Mouse (Mus musculus) forebrain, embryonic 10.5 days (tissue): ENCODE data around the gene H60b. TPM values are rescaled to one million over a fixed set of nuclear protein-coding genes. Genes with fewer than 3 reads are reported as not detected.
"Not testable (repeated sequence)": the region's sequence is repeated elsewhere in the genome, so short reads cannot be mapped to it uniquely, and the experiment has no call there.

Experiments
- DNase-seq: peaks from one replicate; pipeline ENCODE4 v3.0.0-alpha.2; 2017; ENCODE audit warnings: low spot score; ENCODE audit errors: extremely low spot score
- H3K27ac ChIP-seq: fragments of 300-500 bp; sonication (generic); 2 replicates; pipeline ENCODE4 v1.5.1; 2016; ENCODE audit warnings: mild to moderate bottlenecking
- H3K27me3 ChIP-seq: fragments of 300-500 bp; sonication (generic); 2 replicates; pipeline ENCODE4 v1.6.1; 2016; ENCODE audit warnings: mild to moderate bottlenecking; ENCODE audit not compliant: poor library complexity, severe bottlenecking
- H3K36me3 ChIP-seq: fragments of 300-500 bp; sonication (generic); replicated peaks from 2 replicates; pipeline ENCODE4 v1.6.1; 2016; ENCODE audit warnings: mild to moderate bottlenecking, moderate library complexity
- H3K4me1 ChIP-seq: fragments of 300-500 bp; sonication (generic); 2 replicates; pipeline ENCODE4 v1.6.1; 2016
- H3K4me3 ChIP-seq: fragments of 300-500 bp; sonication (generic); 2 replicates; pipeline ENCODE4 v1.5.1; 2016; ENCODE audit warnings: mild to moderate bottlenecking, moderate library complexity
- H3K9me3 ChIP-seq: fragments of 300-500 bp; sonication (generic); 2 replicates; pipeline ENCODE4 v1.6.1; 2016; ENCODE audit warnings: mild to moderate bottlenecking, moderate library complexity
- WGBS: fragments of 180-500 bp; shearing (Covaris S2); methylation state at CpG from one replicate; pipeline ENCODE4 v1.1.7; 2016; 5-methylcytosine and 5-hydroxymethylcytosine counted together
- polyA plus RNA-seq: library from polyadenylated mRNA; unstranded; fragments of >200 nt; fragmentation: Nextera tagmentation; extraction: Ambion mirVana; gene quantifications from 2 replicates; pipeline ENCODE4 v1.2.1, GENCODE M21; 2016

The H60b gene
- 0.26 and 0.74 TPM in 2 replicates for polyA plus RNA-seq

DNA sequence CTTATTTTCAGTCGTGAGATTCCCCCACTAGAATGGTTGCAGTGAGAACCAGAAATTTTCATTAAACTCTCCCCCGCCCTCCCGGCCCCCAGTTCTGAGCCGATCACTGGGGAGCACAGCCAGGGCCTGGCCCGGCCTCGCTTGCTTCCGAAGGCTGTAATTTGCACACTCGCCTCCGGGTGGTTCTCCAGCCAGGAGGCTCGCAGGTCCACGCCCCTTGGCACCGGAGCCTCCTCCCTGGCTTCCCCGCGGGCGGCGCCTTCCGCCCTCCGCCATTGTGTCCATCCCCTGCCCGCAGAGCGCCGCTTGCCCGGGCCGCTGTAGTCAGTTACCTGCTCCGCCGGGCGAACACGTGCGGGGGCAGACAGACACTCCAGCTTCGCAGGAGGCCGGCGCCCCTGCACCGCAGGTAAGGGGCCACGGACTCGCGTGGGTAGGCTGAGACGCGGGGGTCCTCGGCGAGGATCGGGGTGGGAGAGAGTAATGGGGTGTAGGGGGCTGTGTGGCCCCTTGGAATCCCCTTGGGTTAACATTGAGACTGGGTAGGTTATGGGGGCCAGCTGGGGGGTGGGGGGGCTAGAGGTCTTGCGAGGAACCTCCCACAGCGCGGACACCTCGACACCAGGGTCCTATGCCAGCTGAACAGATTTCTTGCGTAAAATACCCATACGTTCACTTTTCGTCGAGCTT lies at the start of gene H60b, which contains the start of gene Raet1e:
Gene H60b, plus strand, starts transcription at position 277 of the 690 bp plus-strand sequence.
Gene Raet1e, plus strand, starts transcription at position 260 of the 690 bp plus-strand sequence.
- peak; percentile 60 for DNase-seq
- WGBS = 1% methylated on average over 48 of the region's 48 CpGs
- peaks cover 24% of the 10 kb centered on the region for H3K4me1 ChIP-seq
- peaks cover 99% of the 10 kb centered on the region for H3K27me3 ChIP-seq
- not testable (repeated sequence) for H3K27ac ChIP-seq, H3K9me3 ChIP-seq, H3K36me3 ChIP-seq
- H3K4me3 ChIP-seq = peak within 1 kb of the TSS; percentile 53

DNA sequence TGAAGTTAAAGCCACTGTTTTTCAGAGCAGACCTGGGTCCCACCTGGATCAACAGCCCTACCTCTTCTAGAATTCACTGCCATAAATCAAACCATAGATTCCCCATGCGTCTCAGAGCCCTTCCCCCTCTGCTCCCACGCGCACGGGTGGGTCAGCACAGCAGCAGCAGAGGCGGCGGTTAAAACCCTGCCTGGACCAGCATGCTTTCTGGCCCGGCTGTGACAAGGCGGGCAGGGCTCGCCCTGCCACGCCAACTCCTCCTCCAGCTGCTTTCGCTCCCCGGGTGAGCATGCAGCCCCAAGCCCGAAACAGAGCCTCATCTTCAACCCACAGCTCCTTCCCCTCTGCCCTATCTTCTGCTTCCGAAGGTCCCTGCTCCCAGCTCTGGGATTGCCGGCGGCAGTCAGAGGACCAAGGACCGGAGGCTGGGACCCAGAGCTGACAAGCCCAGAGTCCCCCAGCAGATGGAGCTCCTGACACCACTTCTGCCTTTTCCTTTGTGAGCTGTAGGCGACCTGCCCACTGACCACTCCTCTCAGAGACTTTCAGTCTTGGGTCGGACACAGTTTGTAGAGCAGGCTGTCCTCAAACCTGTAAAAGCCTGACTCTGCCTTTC lies 17.6 kb upstream of the H60b start:
- peak; percentile 81 for DNase-seq
- 0 out of 2 replicates have a peak, but pooled peaks cover 5% of the 10 kb centered on the region for H3K4me1 ChIP-seq
- peaks cover 7% of the 10 kb centered on the region; the same call in 1 of the 2 replicates for H3K36me3 ChIP-seq
- H3K9me3 ChIP-seq = no peaks in the 10 kb centered on the region; the same call in 1 of the 2 replicates
- H3K4me3 ChIP-seq = peak overlapping the region; percentile 56
- H3K27ac ChIP-seq = peak overlapping the region; percentile 80
- 2% methylated on average over 19 of the region's 19 CpGs for WGBS
- H3K27me3 ChIP-seq = 0 out of 2 replicates have a peak, but pooled peaks cover 6% of the 10 kb centered on the region

DNA sequence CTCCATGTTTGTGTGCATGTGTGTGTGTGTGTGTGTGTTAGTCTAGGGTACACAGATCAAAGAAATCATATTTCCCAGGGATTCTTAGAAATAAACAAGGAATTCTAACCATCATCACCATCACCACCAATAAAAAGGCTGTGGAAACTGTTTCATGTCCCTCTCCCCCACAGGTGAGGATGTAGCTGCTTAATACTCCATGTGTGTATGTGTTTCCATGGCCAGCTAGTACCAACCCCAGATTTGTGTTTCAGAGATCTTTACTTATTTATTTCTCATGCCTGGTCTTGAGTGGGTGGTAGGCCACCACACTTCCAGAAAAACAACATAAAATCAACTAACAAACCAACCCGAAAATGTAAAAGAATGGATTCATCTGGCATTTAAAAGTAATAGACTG lies 16.2 kb upstream of the H60b start:
- not testable (repeated sequence) for H3K4me3 ChIP-seq, H3K4me1 ChIP-seq, H3K27ac ChIP-seq, H3K9me3 ChIP-seq, H3K27me3 ChIP-seq
- DNase-seq = peak; percentile 74
- H3K36me3 ChIP-seq = peaks cover 13% of the 10 kb centered on the region
- WGBS = 86% methylated on average over 1 of the region's 1 CpGs

DNA sequence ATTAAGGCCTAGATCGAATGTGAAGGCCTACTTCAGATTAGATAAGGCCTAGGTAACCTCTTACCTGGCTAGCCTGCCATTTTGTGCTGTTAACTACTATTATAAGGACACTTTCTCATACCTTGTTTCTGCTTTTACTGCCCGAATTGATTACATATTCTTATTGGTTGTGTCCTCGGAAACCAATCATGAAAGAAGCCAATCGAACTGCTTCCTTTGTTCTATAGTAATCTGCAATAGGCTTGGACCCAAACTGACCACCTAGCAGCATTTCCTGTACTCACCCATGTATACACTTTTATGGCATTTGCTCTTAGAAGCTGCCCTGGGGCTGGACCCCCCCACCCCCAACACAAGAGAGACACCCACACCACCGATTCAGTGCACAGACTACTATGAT lies 15.5 kb upstream of the H60b start:
- WGBS = 72% methylated on average over 5 of the region's 5 CpGs
- Histone ChIP-seq H3K36me3 (peaks cover 13% of the 10 kb centered on the region), H3K4me1 (0 out of 2 replicates have a peak, but pooled peaks cover 5% of the 10 kb centered on the region), H3K27ac (no peak overlapping the region), H3K4me3 (no peak overlapping the region), H3K27me3 (0 out of 2 replicates have a peak, but pooled peaks cover 6% of the 10 kb centered on the region), H3K9me3 (no peaks in the 10 kb centered on the region; the same call in 1 of the 2 replicates)
- DNase-seq = no peak

DNA sequence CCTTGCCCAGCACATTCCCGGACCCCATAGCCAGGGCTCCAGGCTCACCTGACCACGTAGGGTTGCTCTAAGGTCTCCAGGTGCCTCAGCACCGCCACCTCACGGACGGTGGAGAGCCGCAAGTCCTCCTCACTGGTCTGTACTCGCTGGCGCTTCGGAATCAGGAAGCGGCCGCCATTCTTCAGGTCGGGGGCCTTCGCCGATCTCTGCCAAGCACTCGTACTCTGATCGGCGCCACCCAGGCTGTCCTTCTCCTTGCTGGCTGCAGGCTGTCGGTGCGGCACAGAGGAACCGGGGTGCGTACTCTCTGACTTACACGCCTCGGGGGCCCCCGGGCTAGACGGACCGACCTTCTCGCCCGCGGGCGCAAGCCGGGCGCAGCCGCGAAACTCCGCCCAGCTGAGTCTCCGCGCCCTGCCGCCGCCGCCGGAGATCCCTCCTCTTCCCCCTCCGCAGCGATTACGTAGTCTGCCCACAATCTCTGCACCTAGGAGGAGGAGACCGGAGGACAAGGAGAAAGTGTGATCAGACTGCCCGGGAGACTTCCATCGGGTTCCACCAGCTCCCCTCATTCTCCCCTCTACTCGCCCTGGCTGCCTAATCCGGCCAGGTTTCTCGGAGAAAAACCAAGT lies 9.8 kb upstream of the H60b start:
- peaks cover 46% of the 10 kb centered on the region for H3K27me3 ChIP-seq
- peak; percentile 81 for DNase-seq
- peak overlapping the region; percentile 94 for H3K27ac ChIP-seq
- no peaks in the 10 kb centered on the region; the same call in 1 of the 2 replicates for H3K9me3 ChIP-seq
- WGBS = under 1% methylated on average over 50 of the region's 50 CpGs
- H3K4me3 ChIP-seq = peak overlapping the region; percentile 79
- peaks cover 13% of the 10 kb centered on the region for H3K36me3 ChIP-seq
- peaks cover 32% of the 10 kb centered on the region for H3K4me1 ChIP-seq

DNA sequence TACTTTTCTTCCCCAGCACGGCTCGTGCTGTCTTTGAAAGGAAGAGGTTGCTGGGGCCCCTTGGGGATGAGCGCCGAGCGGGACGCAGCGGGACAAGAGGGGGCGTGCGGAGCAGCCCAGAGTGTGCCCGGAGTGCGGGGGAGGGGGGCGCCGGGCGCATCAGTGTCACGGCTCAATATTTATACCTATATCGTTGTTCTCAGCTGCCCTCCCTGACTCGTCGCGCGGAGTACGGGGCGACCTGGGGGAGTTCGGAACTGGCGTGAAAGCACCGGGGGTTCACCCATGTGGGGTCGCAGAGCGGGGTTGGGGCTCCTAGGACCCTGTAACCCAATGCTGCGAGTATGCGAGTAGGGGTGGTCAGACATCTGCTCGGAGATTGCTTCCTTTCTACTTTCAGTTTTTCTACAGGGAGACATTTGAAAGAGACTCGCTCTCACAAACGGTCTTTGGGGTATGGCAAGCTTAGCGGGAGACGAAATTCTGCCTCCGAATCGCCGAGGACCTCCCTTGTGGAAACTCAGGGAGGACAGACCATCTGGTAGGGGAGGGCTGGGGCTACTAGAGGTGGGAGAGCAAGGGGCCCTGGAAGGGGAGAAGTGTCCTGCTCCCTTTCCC lies 9.2 kb upstream of the H60b start, which contains the start of gene E030030I06Rik:
Gene E030030I06Rik, minus strand, starts transcription at position 198 of the 618 bp plus-strand sequence.
- H3K4me1 ChIP-seq = peaks cover 34% of the 10 kb centered on the region
- H3K27me3 ChIP-seq = peaks cover 52% of the 10 kb centered on the region
- DNase-seq = peak; percentile 63
- H3K9me3 ChIP-seq = no peaks in the 10 kb centered on the region; the same call in 1 of the 2 replicates
- H3K27ac ChIP-seq = peak within 1 kb of the TSS; percentile 94
- peaks cover 13% of the 10 kb centered on the region for H3K36me3 ChIP-seq
- under 1% methylated on average over 37 of the region's 37 CpGs for WGBS
- peak within 1 kb of the TSS; percentile 79 for H3K4me3 ChIP-seq

DNA sequence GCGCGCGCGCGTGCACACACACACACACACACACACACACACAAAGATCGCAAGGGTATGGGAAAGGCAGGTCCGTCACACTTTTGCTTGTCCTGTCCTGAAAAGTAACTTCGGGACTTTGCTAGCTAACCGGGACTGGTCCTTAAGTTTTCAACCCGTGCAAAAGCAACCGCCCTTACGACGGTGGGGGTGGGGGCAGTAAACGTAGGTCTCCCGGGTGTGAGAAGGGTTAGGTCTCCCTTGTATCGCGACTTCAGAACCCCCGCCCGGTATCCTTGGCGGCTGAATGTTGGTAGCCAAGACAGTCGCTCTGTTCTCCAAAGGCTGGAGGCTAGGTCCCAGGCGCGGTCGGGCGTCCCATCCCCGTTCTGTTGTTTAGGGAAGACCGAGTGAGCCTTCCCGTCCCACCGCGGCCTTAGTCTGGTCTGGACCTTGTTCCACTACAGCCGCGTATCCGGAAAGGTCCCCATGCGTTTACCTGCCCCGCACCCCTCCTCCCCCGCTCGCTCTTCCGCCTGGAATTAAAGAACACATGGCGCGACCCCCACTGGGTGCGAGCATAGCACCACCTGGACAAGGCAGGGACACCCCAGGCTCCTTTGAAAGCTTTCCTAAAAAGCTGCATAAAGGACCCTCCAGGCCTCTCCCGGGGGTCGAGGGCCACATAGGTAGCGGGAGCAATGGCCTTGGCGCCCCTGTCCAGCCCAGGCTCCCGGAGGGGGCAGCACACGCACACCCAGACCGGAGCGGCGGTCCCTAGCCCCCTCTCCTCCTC lies 8.5 kb upstream of the H60b start:
- Histone ChIP-seq H3K27me3 (peaks cover 59% of the 10 kb centered on the region), H3K9me3 (no peaks in the 10 kb centered on the region; the same call in 1 of the 2 replicates), H3K36me3 (peaks cover 13% of the 10 kb centered on the region), H3K4me1 (peaks cover 36% of the 10 kb centered on the region), H3K27ac (peak overlapping the region; percentile 94), H3K4me3 (peak overlapping the region; percentile 79)
- peak; percentile 58 for DNase-seq
- WGBS = under 1% methylated on average over 50 of the region's 50 CpGs

DNA sequence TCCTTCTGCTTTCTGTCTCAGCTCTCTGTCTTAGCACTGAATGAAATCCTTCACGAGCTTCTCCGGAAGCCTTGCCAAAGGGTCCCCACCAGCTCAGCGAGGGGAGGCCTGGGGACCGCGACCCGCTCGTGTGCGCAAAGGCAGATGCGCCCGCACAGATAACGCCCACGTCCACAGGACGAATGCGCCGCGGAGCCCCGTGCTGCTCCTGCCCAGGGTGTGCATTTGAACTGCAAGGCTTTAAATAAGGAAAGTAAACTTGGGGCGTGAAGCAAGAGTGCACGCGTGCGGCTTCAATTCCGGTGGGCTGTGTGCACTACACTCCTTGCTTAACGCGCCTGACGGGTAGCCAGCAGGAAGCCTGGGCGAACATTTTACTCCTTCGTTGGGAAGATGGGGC lies 7.8 kb upstream of the H60b start:
- H3K27me3 ChIP-seq = peaks cover 67% of the 10 kb centered on the region

DNA sequence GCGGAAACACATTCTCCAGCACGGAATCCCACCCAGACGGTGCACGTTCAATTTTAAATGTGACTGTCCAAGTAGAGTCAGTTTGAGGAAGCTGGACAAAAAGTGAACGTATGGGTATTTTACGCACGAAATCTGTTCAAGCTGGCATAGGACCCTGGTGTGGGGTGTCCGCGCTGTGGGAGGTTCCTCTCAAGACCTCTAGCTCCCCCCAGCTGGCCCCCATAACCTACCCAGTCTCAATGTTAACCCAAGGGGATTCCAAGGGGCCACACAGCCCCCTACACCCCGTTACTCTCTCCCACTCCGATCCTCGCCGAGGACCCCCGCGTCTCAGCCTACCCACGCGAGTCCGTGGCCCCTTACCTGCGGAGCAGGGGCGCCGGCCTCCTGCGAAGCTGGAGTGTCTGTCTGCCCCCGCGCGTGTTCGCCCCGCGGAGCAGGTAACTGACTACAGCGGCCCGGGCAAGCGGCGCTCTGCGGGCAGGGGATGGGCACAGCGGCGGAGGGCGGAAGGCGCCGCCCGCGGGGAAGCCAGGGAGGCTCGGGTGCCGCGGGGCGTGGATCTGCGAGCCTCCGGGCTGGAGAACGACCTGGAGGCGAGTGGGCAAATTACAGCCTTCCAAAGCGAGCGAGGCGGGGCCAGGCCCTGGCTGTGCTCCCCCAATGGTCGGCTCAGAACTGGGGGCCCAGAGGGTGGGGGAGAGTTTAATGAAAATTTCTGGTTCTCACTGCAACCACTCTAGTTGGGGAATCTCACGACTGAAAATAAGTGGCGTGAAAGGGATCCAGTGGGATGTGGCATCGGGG lies 7.1 kb upstream of the H60b start:
- H3K27ac ChIP-seq, DNase-seq, H3K36me3 ChIP-seq, H3K9me3 ChIP-seq: not testable (repeated sequence)
- peak overlapping the region; percentile 79 for H3K4me3 ChIP-seq
- peaks cover 73% of the 10 kb centered on the region for H3K27me3 ChIP-seq
- H3K4me1 ChIP-seq = peaks cover 36% of the 10 kb centered on the region
- WGBS = 1% methylated on average over 55 of the region's 55 CpGs

More for the DNA sequence above, 7.8 kb upstream of the H60b start:
- Histone ChIP-seq H3K4me3 (peak overlapping the region; percentile 79), H3K9me3 (no peaks in the 10 kb centered on the region; the same call in 1 of the 2 replicates), H3K27ac (no peak overlapping the region), H3K36me3 (peaks cover 7% of the 10 kb centered on the region), H3K4me1 (peaks cover 36% of the 10 kb centered on the region)
- WGBS = under 1% methylated on average over 27 of the region's 27 CpGs
- DNase-seq = no peak

DNA sequence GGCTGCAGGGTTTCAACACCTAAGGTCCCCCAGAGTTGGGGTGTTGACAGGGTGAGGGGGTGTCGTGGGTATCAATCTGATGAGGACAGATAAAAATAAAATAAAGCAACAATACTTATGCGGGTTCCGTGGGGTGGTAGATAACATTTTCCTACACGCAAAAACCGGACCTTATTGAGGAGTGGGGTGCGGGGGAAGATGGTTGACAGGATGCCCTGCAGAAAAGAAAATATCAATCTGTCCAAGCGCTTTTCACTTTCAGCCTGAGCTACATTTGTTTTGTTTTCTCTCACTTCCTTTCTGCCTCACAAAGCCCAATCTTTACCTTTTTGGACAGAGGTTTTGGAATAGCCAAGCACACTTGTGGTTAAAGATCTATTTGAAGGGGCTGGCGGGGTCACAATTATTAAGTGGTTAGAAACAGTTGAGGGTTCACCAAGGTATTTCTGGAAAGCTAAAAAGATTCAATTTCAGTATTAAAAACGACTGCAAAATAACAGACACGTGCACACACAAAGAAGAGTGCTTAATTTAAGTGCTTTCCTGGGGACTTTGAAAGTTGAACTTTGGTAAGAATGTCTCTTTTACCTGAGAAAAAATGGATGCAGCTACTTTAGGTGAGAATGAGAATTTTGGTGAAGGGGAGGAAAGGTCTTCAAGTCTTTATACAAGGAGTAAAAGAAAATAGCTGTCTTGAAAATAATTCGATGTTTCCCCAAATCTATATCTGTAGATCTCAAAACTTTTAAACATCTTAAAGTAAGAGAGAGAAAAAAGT lies 6.3 kb upstream of the H60b start:
- 2% methylated on average over 11 of the region's 11 CpGs for WGBS
- H3K27ac ChIP-seq, DNase-seq, H3K9me3 ChIP-seq, H3K4me3 ChIP-seq, H3K36me3 ChIP-seq: not testable (repeated sequence)
- H3K4me1 ChIP-seq = peaks cover 36% of the 10 kb centered on the region
- peaks cover 81% of the 10 kb centered on the region for H3K27me3 ChIP-seq
